Mouse (Mus musculus) ES-E14 (cell line): ENCODE data around the gene Zbtb49. TPM values are rescaled to one million over a fixed set of nuclear protein-coding genes. Genes with fewer than 3 reads are reported as not detected.

Experiments
- DNase-seq: peaks from one replicate; pipeline ENCODE4 v3.0.0-alpha.2; 2013; ENCODE audit warnings: low read depth, low spot score
- H3K27ac ChIP-seq: 2 replicates; pipeline ENCODE4 v1.5.1; 2012; ENCODE audit warnings: low read depth, mild to moderate bottlenecking, low read length, moderate library complexity, mixed read lengths; ENCODE audit not compliant: poor library complexity, insufficient read depth, severe bottlenecking
- H3K36me3 ChIP-seq: 2 replicates; pipeline ENCODE4 v1.6.1; 2012; ENCODE audit warnings: mild to moderate bottlenecking, low read length, moderate library complexity, mixed read lengths; ENCODE audit not compliant: control insufficient read depth, poor library complexity, insufficient read depth, severe bottlenecking
- H3K4me1 ChIP-seq, 2 experiments: fragments of 150-350 bp in 1 of 2; sonication (generic) in 1 of 2; 2 replicates each; pipeline ENCODE4 v1.6.1; 2012; ENCODE audit warnings: low read length in 2 of 2, mild to moderate bottlenecking in 1 of 2, mixed read lengths in 1 of 2; ENCODE audit not compliant: control insufficient read depth in 2 of 2, insufficient read depth in 2 of 2, poor library complexity in 1 of 2
- H3K4me3 ChIP-seq, 2 experiments: fragments of 150-350 bp in 1 of 2; sonication (generic) in 1 of 2; 2 replicates each; pipeline ENCODE4 v1.5.1; 2012; ENCODE audit warnings: low read length in 2 of 2, low read depth in 1 of 2, mild to moderate bottlenecking in 1 of 2, mixed read lengths in 1 of 2; ENCODE audit not compliant: insufficient read depth in 1 of 2, poor library complexity in 1 of 2, severe bottlenecking in 1 of 2
- H3K9ac ChIP-seq: 2 replicates; pipeline ENCODE4 v1.6.1; 2012; ENCODE audit warnings: low read depth, mild to moderate bottlenecking, low read length, mixed read lengths; ENCODE audit not compliant: poor library complexity, insufficient read depth, severe bottlenecking
- H3K9me3 ChIP-seq: fragments of 150-350 bp; sonication (generic); 2 replicates; pipeline ENCODE4 v1.6.1; 2012; ENCODE audit warnings: low read depth, mild to moderate bottlenecking, low read length; ENCODE audit not compliant: control insufficient read depth, insufficient read depth
- CHD2 ChIP-seq: IDR thresholded peaks from 2 replicates; pipeline ENCODE4 v1.6.1; 2014; ENCODE audit warnings: mild to moderate bottlenecking, low read depth, low read length, inconsistent platforms
- HCFC1 ChIP-seq: IDR thresholded peaks from 2 replicates; pipeline ENCODE4 v1.6.1; 2012; ENCODE audit warnings: low read length, inconsistent platforms, borderline replicate concordance; ENCODE audit not compliant: insufficient read depth
- MAFK ChIP-seq: IDR thresholded peaks from 2 replicates; pipeline ENCODE4 v1.6.1; 2014; ENCODE audit warnings: mild to moderate bottlenecking, low read depth, low read length, inconsistent platforms; ENCODE audit not compliant: insufficient read depth
- ZC3H11A ChIP-seq: IDR thresholded peaks from 2 replicates; pipeline ENCODE4 v1.6.1; 2012; ENCODE audit warnings: low read depth, mild to moderate bottlenecking, inconsistent platforms, low read length, borderline replicate concordance
- ZNF384 ChIP-seq: IDR thresholded peaks from 2 replicates; pipeline ENCODE4 v1.6.1; 2012; ENCODE audit warnings: low read depth, low read length, inconsistent platforms
- in situ Hi-C, 2 experiments: fragments of 600-800 bp; cut with MboI; formaldehyde crosslinking; loops; one replicate each; pipeline ENCODE4 v1.15.1; 2025; ENCODE audit warnings: low sequenced_read_pairs in 2 of 2, inconsistent platforms in 1 of 2; ENCODE audit not compliant: unreplicated experiment in 2 of 2
- total RNA-seq: library from RNA; depleted of rRNA; stranded (reverse); fragments of 300-350 nt; gene quantifications from 2 replicates; pipeline ENCODE4 v1.2.3, GENCODE M21; 2012

Gene Zbtb49
- total RNA-seq, 1 experiment = 18.3 TPM

DNA sequence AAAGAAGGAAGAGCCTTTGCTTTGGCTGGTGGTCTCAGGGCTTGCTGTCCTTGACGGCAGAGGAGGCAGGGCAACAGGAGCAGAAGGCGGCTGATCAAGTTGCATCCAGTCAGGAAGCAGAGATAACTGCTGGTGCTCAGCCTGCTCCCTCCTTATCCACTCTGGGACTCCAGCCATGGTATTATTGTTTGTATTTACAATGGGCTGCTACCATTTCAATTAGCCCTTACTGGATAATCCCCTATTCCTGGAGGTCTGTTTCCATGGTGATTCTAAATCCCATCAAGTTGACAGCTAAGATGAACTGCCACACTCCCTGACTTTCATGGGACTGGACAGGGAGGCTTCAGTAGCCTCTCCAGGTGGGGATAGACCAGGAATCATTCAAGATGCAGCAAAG lies 25.3 kb downstream of the Zbtb49 start:
- no peaks in the 10 kb centered on the region for H3K36me3 ChIP-seq
- no peaks in the 10 kb centered on the region for H3K4me1 ChIP-seq
- no peak overlapping the region for H3K27ac ChIP-seq
- TF ChIP-seq MAFK (no peak), CHD2 (no peak), ZC3H11A (no peak), HCFC1 (no peak), ZNF384 (no peak)
- in situ Hi-C loops = no loop called here
- DNase-seq = no peak
- no peak overlapping the region for H3K9ac ChIP-seq
- no peak overlapping the region for H3K4me3 ChIP-seq
- H3K9me3 ChIP-seq = no peaks in the 10 kb centered on the region

DNA sequence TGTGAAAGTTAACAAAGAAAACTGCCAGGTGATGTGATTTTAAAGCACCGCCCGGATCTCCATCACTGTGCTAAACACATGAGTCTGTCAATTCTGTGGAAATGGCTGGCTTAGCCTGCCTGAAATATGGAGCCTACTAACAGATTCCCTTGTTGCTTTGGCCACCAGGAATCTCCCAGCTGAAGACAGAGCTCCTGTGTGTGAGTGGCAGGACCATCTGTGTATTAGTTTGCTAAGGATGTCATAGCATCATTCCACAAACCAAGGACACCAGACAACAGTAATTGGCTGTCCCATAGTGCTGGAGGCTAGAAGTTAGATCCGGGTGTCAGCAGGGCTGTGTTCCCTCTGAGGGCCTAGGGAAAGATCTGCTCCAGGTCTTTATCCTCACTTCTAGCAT lies 29.4 kb downstream of the Zbtb49 start:
- DNase-seq = no peak
- no peak overlapping the region for H3K27ac ChIP-seq
- H3K4me3 ChIP-seq = no peak overlapping the region
- H3K36me3 ChIP-seq = no peaks in the 10 kb centered on the region
- TF ChIP-seq ZC3H11A = no peak
- TF ChIP-seq CHD2 = no peak
- no peak for TF ChIP-seq HCFC1
- no peak for TF ChIP-seq MAFK
- TF ChIP-seq ZNF384 = no peak
- in situ Hi-C loops = no loop called here
- no peaks in the 10 kb centered on the region for H3K4me1 ChIP-seq
- no peaks in the 10 kb centered on the region for H3K9me3 ChIP-seq
- no peak overlapping the region for H3K9ac ChIP-seq

DNA sequence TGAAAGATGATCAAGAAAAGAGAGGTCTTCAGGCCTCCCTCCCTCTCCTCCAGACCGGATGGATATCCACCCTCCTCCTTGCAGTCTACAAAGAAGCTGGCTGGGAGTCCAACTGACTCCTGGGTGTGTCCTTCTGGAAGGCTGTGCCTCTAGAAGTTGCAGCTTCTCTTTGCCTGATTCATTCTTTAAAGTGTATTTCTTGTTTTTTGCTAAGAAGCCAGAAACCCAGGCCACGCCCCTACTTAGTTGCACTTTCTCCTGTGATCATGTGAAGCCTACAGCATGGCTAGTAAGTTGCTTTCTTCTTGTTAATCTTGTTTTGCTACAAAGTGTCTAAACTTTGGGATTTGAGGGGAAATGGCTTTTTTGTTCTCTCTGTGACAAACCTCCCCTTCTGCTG lies 33.3 kb downstream of the Zbtb49 start:
- in situ Hi-C loops = no loop called here
- no peaks in the 10 kb centered on the region for H3K9me3 ChIP-seq

DNA sequence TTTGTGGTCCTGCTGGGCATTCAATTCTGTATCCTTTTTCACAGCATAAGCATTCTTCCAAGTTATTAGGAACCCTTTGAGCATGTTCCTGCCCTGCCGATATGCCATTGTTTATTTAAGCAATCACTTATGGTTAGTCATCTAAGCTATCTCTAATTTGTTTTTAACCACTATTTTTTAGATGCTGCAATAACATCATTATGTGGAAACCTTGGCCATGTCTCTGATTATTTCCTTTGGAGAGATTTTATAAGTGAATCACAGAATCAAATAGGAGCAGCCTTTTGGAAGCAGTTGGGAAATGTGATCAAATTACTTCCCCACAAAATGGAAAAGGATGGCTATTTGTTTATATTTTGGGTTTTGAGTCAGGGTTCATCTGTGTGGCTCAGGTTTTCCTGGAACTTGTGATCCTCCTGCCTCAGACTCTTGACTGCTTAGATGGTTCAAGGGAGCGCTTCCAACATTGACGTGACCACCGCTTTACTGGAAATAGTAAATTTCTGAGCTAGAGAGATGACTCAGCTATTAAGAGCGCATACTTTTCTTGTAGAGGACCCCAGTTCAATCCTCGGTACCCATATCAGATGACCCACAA lies 35.5 kb downstream of the Zbtb49 start:
- in situ Hi-C loops = no loop called here
- no peak overlapping the region for H3K27ac ChIP-seq
- no peak for DNase-seq
- no peaks in the 10 kb centered on the region for H3K36me3 ChIP-seq
- no peaks in the 10 kb centered on the region for H3K4me1 ChIP-seq
- no peaks in the 10 kb centered on the region for H3K9me3 ChIP-seq
- H3K9ac ChIP-seq = no peak overlapping the region
- TF ChIP-seq ZNF384 (no peak), MAFK (no peak), HCFC1 (no peak), CHD2 (no peak), ZC3H11A (no peak)
- no peak overlapping the region for H3K4me3 ChIP-seq

More for the DNA sequence above, 33.3 kb downstream of the Zbtb49 start:
- no peak overlapping the region for H3K27ac ChIP-seq
- no peaks in the 10 kb centered on the region for H3K36me3 ChIP-seq
- TF ChIP-seq MAFK (no peak), CHD2 (no peak), HCFC1 (no peak)
- DNase-seq = no peak
- no peak overlapping the region for H3K4me3 ChIP-seq
- H3K9ac ChIP-seq = no peak overlapping the region
- H3K4me1 ChIP-seq = no peaks in the 10 kb centered on the region

DNA sequence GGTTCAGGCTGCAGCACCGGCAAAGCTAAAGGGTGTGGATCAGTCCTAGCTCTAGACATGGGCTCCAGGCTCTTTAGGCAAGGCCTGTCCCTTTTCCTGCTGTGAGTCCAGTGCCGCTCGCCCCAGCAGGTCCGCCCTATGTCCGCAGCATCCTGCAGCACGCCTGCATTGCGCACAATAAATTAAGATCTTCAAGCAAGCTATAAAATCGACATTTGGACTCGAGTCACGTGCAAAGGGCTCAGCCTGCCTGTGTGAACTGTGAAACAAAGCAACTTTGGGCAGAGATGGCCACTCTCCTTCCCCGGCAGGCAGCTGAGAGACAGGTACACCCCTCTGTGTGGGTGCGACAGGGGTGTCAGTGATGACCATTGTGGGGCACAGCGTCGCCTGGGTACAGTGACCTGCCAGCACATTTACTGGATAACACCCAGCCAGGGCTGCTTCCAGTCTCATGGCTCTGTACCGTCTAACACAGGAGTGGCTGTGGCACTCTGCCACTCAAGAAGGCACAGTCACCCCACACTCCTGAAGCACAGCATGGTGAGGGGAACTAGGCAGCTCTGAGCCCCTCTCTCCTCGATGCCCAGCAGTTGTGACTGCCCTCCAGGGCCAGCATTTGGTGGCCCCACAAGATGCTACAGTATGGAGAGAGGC lies 45.9 kb downstream of the Zbtb49 start:
- no peaks in the 10 kb centered on the region for H3K9me3 ChIP-seq
- H3K27ac ChIP-seq = no peak overlapping the region
- no peaks in the 10 kb centered on the region for H3K4me1 ChIP-seq
- in situ Hi-C loops = no loop called here
- H3K36me3 ChIP-seq = no peaks in the 10 kb centered on the region
- no peak for DNase-seq
- H3K9ac ChIP-seq = no peak overlapping the region
- no peak for TF ChIP-seq CHD2
- no peak for TF ChIP-seq HCFC1
- no peak for TF ChIP-seq MAFK
- TF ChIP-seq ZC3H11A = no peak
- no peak for TF ChIP-seq ZNF384
- no peak overlapping the region for H3K4me3 ChIP-seq
